Mouse (Mus musculus) heart, adult 2 months (tissue): ENCODE measurements around the gene Icmt.

Source experiments
- CTCF ChIP-seq: fragments of 200-600 bp; IDR thresholded peaks from 2 replicates; pipeline ENCODE4 v1.8.1; 2022; ENCODE audit warnings: antibody characterized with exemption, mild to moderate bottlenecking, moderate library complexity
- EP300 ChIP-seq: fragments of 200-500 bp; IDR thresholded peaks from 2 replicates; pipeline ENCODE4 v1.6.1; 2011; ENCODE audit warnings: low read depth, low read length, control low read depth; ENCODE audit not compliant: insufficient read depth

- no peak for TF ChIP-seq CTCF
- no peak for TF ChIP-seq EP300
Measured at GRCm38 (mm10) chr4:152353886-152354637, 57.0 kb downstream of the Icmt start.
